Mouse (Mus musculus) cerebellum, postnatal 25 days (tissue): Measurements from ENCODE around the gene Ttc30a1.

Source experiments
- DNase-seq, 2 experiments: peaks; one replicate each; pipeline ENCODE4 v3.0.0; 2021; ENCODE audit warnings: mixed read lengths in 2 of 2

The Ttc30a1 gene

GRCm38 (mm10) chr2:75981440-75982081, at the start of gene Ttc30a1:
Ttc30a1 (minus strand) TSS chr2:75981967.
- DNase-seq: peak; percentile 81 to 83

DNA sequence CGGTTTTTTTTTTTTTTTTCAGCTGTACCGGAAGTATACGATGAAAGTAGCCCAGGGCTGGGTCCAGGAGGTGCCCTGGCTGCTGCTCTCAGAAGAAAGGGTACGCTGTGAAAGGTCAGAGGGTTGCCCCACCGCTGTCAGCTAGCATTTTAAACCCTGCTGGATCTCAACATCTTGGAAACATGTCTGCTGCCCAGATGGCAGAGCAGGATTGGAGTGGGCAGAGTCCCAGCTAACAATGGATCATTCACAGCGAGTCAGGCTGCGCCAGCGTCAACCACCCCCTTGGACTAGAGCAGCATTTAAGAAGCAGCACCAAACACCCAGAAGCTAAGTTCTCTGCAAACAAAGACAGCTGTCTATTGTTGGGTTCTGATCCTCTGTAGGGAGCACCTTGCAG, 48.3 kb upstream of the Ttc30a1 start:
- DNase-seq: peak; percentile 56 to 58

GRCm38 (mm10) chr2:76029081-76029901, 47.5 kb upstream of the Ttc30a1 start:
- DNase-seq: peak; percentile 53 to 58

GRCm38 (mm10) chr2:76016890-76017289, 35.1 kb upstream of the Ttc30a1 start:
- DNase-seq: peak in 1 of 2 experiments; percentile 6

- no peak for DNase-seq
Observed at GRCm38 (mm10) chr2:76016136-76016535, 34.4 kb upstream of the Ttc30a1 start.

DNA sequence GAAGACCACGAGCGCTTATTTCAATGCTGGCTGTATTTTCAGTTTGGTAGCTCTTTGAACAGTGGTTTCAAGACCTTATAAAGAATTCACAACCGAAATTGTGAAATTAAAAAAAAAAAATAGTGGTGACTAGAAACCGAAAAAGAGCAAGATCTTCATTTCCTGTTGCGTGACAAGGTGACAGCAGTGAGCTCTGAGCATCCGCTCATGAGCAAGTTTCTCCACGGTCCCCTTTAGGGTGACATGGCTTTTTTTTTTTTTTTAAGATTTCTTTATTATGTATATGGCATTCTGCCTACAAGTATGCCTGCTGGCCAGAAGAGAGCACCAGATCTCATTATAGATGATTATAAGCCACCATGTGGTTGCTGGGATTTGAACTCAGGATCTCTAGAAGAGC, 33.7 kb upstream of the Ttc30a1 start:
- DNase-seq: no peak

GRCm38 (mm10) chr2:76014659-76015058, 32.9 kb upstream of the Ttc30a1 start:
- no peak for DNase-seq

- no peak for DNase-seq
Observed at GRCm38 (mm10) chr2:76006194-76006593, 24.4 kb upstream of the Ttc30a1 start.

GRCm38 (mm10) chr2:76002899-76003298, 21.1 kb upstream of the Ttc30a1 start:
- DNase-seq: no peak

GRCm38 (mm10) chr2:76001392-76001791, 19.6 kb upstream of the Ttc30a1 start:
- peak; percentile 65 to 79 for DNase-seq

DNA sequence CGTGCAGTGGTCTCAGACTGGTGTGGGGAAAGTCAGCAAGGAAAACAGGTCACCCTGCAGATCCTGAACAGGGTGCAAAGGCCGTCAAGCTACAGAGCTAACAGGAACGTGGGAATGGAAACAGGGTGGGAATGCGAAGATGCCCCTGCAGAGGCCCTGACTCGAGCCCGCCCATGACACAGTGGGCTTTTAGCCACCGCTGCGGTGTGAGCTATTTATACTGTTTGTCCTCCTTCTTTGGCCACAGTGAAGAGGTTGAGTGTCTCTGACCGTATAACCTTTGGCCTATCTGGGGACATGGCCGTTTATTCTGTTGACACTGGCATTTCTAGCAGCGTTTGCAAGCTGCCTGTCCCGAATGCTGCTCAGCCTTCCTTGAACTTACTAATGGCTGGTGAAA, 17.9 kb upstream of the Ttc30a1 start:
- no peak for DNase-seq

DNA sequence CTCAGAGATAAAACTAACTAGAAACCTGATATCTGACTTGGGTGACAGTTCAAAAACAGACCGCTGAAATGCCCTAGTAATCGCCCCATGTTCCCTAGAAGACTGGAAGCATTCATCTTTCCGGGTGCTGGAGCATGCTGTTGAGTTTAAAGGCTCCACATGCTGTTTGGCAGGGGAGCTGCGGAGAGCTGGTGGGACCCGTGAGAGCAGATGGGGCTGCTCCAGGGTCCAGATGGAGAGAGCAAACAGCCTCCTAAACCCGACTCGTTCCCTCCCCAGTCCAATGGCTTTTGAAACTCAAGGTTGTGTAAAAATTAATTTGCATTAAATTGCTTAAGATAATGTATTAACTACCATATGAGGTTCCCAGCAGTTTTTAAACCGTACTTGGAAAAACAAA, 16.9 kb upstream of the Ttc30a1 start:
- peak; percentile 63 to 76 for DNase-seq

GRCm38 (mm10) chr2:75997726-75998125, 16.0 kb upstream of the Ttc30a1 start:
- no peak for DNase-seq

DNA sequence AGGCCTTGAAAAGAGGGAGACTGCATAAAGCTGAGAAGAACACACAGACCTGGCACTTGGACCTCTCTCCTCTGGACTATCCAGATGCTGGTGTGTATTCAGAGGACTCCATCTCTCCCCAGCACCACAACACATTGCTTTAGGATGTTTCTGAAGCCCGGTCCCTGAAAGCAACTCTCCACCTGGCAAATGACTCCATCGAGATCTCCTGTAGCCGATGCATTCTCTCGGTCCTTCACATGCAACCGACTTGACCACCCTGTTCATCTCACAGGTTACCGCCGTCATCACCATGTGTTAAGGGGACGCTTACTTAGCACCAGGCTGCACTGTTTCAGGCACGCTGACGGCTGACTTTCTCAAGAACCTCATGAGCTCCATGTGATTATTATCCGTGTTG, 13.1 kb upstream of the Ttc30a1 start:
- no peak for DNase-seq

DNA sequence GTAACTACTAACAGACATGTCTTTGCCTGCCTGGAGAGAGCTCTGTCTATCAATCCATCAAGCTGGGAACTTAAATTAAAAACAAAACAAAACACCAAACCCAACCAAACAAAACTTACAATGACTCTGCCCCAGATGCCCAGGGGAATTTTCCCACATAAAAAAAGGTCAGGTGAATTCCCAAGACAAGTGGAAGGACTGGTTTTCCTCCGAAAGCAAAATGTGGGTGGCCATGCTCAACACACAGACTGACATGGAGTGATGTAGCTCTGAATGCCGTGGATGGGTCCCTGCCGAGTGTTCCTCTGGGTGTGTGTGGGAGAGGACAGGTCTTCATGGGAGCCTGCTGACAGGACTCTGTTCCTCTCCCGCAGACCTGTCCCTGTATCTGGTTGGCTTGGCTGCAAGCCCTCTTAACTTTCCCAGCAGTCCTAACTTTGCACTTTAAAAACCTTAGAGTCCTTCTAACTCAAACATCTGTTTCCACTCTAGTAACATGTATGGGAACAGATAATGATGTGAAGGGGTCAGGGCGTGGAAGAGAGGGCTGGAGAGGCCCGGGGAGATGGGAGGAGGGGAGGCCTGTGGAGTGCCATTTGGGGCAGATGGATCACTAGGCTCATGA, 9.9 kb upstream of the Ttc30a1 start:
- DNase-seq: no peak

DNA sequence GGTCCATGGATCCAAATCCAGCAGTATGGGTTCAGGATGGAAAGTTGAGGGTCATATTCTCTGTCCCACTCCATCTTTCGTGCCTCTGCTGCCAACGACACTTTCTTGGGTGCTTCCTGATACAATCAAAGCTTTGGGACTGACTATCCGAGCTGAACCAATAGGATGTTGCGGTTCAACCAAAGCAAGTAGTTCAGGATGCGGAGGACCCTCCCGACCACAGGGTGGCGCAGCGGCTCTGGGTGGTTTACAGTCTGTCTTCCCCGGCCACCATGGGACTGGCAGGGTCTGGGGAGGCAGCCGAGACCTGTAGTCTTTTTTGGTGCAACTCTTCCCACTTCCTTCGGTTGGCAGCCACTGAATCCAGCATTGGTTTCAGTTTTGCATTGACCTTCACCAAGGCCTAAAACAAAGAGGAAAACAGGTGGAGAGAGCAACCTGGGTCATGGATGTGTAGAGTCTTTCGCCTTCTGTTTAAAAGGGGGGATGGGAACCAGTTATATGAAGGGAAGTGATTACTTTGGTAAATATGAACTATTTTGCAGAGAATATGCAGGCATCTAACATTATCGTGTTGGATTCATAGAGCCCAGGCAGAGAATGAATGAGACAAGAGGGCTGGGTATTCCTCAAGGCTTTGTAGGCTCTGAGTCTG, 9.2 kb upstream of the Ttc30a1 start:
- peak; percentile 50 to 73 for DNase-seq

DNA sequence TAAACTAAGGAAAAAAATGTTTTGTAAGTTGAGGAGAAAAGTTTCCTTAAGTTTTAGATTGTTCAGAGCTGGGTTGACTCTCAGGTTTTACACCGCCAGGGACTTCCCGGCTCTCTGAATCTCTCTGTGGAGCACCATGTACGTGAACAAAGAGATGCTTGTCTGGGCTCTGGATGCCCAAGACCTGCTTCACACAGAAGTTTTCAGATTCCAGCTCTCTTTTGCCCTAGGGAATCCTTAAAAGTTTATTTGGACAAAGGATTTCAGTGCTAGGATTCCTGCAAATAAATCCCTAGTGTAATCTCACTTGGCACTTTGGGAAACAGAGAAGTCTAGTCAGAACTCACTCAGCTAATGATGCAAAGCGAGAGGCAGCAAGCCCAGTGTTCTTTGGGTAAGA, 7.9 kb upstream of the Ttc30a1 start:
- DNase-seq: no peak

DNA sequence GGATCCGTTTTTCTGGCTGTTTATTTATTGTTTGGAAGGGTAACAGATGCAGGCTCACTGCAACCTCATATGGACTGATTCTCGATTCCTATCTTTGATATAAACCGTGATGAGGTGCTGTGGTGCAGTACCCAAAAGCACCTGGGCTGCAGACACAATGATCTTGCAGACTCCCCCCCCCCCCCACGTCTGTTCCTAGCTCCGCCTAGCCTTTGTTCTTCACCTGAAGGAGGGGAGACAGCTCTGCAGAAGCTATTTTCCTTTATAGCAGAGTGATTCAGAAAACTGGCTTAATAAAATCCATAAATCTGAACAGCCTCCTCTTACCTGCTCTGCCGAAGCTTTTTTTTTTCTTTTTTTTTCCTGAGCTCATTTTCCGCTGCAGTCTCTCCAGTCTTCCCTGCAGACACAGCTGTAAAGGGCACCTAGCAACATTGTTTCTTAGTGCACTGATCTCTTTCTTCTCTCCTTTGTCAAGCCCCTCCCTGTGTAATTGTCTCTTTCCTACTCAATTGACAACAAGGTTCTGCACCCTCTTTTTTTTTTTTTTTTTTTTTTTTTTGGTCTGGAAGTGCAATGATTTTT, 7.1 kb upstream of the Ttc30a1 start:
- no peak for DNase-seq

DNA sequence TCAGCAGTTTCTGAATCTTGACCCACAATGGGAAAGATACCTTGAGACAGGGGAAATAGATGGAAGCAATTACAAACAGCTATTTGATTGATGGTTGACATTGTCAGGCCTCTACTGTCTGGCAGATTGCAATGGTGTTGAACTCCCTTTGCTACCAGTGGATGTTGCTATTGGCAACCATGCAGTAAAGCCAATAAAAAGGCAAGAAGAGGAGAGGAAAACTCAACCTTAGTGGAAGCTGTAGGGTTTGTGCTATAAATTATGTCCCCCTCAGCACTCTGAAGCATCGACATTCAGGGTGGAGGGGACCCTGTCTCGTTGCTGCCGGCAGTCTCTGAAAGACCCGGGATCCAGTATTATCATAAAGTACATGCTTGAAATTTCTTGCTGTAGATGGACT, 6.6 kb upstream of the Ttc30a1 start:
- no peak for DNase-seq

DNA sequence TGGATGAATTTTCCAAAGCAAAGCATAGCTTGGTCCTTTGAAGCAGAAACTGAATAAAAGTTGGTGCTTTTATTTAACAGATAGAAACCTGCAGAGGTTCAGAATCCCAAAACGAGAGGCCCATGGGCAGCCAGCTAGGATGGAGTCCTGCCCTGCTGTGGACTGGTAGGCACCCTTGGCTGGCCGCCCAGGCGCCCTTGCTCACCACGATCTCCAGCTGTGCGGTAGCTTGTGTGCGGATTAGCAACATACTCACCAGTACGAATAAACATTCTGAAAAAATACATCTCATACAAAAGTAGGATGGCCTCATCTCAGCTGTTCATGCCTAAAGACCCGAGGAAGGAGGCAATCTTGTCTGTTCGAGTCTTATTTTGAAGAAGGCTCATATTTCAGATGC, 6.0 kb upstream of the Ttc30a1 start:
- DNase-seq: peak in 1 of 2 experiments; percentile 40

DNA sequence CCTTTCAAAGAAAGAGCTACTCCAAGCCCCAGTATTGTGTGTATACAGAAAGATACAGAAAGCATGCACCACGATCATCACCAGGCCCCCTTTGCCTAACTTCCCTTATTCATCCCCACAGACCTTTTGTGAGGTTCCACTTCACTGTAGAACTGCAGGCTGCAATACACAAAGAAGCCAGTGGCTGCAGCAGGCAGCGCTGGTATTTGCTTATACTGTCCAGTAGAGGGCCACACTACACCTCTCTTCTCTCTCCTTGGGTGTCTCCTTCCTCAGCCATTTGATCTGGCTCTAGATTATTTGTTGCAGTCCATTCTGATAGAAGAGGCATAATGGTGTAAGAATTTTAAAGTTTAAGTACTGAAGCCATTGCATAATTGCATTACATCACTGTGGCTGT, 3.4 kb upstream of the Ttc30a1 start:
- peak; percentile 67 to 77 for DNase-seq

GRCm38 (mm10) chr2:75983847-75984246, 2.1 kb upstream of the Ttc30a1 start:
- peak in 1 of 2 experiments; percentile 29 for DNase-seq

- no peak for DNase-seq
Observed at GRCm38 (mm10) chr2:75983091-75983490, 1.3 kb upstream of the Ttc30a1 start.
